Mouse (Mus musculus) urinary bladder, postnatal 25 days (tissue): ENCODE measurements at regions not wholly inside any gene's neighbourhood (a gene's known extent, or its start where the extent isn't known, plus 50 kb on each side); places are given as distances from the start of the nearest gene placed in this dataset.

Experiments
- DNase-seq: peaks from one replicate; pipeline ENCODE4 v3.0.0; 2022; ENCODE audit warnings: low spot score

- DNase-seq: no peak
Observed at GRCm38 (mm10) chr5:24237201-24237600, 72.4 kb downstream of the Nupl2 start.

GRCm38 (mm10) chr5:24239006-24239405 lies 74.2 kb downstream of the Nupl2 start:
- DNase-seq: no peak

GRCm38 (mm10) chr5:24244211-24244610 lies 79.4 kb downstream of the Nupl2 start:
- no peak for DNase-seq

GRCm38 (mm10) chr5:24255421-24255820 lies 90.7 kb downstream of the Nupl2 start:
- DNase-seq: no peak

GRCm38 (mm10) chr5:24261098-24261497 lies 90.3 kb downstream of the Kcnh2 start:
- peak; percentile 51 for DNase-seq

- peak; percentile 26 for DNase-seq
Observed at GRCm38 (mm10) chr5:24262146-24262545, 89.3 kb downstream of the Kcnh2 start.

GRCm38 (mm10) chr5:24264151-24264550 lies 87.3 kb downstream of the Kcnh2 start:
- no peak for DNase-seq

GRCm38 (mm10) chr5:24265431-24265830 lies 86.0 kb downstream of the Kcnh2 start:
- DNase-seq: no peak

- DNase-seq: peak; percentile 63
Observed at GRCm38 (mm10) chr5:24266344-24267295, 84.8 kb downstream of the Kcnh2 start.
